Mouse (Mus musculus) kidney, adult 2 months (tissue): ENCODE measurements at regions not wholly inside any gene's neighbourhood (a gene's known extent, or its start where the extent isn't known, plus 50 kb on each side); places are given as distances from the start of the nearest gene placed in this dataset.
A peak's percentile ranks its signal among the peaks of the same experiment; 100 is the strongest.
"Not testable (repeated sequence)": the region's sequence is repeated elsewhere in the genome, so short reads cannot be mapped to it uniquely, and the experiment has no call there.

Source experiments
- DNase-seq: peaks from one replicate; pipeline ENCODE4 v3.0.0; 2021
- H3K27ac ChIP-seq: fragments of 200-500 bp; 2 replicates; pipeline ENCODE4 v1.5.1; 2012; ENCODE audit warnings: low read depth, low read length, control low read depth, inconsistent platforms; ENCODE audit not compliant: insufficient read depth
- H3K27me3 ChIP-seq: fragments of 200-500 bp; replicated peaks from 2 replicates; pipeline ENCODE4 v1.6.1; 2012; ENCODE audit warnings: mild to moderate bottlenecking, moderate library complexity, low read length, inconsistent platforms; ENCODE audit not compliant: control insufficient read depth, insufficient read depth
- H3K36me3 ChIP-seq: fragments of 200-500 bp; 2 replicates; pipeline ENCODE4 v1.6.1; 2012; ENCODE audit warnings: mild to moderate bottlenecking, moderate library complexity, low read length, inconsistent platforms; ENCODE audit not compliant: control insufficient read depth, insufficient read depth
- H3K4me1 ChIP-seq: fragments of 200-500 bp; 2 replicates; pipeline ENCODE4 v1.6.1; 2011; ENCODE audit warnings: low read length; ENCODE audit not compliant: control insufficient read depth, insufficient read depth
- H3K4me3 ChIP-seq: fragments of 200-500 bp; 2 replicates; pipeline ENCODE4 v1.5.1; 2011; ENCODE audit warnings: mild to moderate bottlenecking, low read depth, low read length, control low read depth; ENCODE audit not compliant: insufficient read depth
- CTCF ChIP-seq: fragments of 200-500 bp; conservative IDR thresholded peaks from 2 replicates; pipeline ENCODE4 v1.5.1; 2011; ENCODE audit warnings: low read depth, mild to moderate bottlenecking, control low read depth, low read length, moderate library complexity, mixed read lengths; ENCODE audit not compliant: insufficient read depth, insufficient read length
- POLR2A ChIP-seq: fragments of 200-500 bp; IDR thresholded peaks from one replicate; pipeline ENCODE4 v1.6.1; 2011; ENCODE audit warnings: low read depth, low read length, control low read depth
- WGBS: fragments of 180-500 bp; shearing (Covaris S2); methylation state at CpG from one replicate; pipeline ENCODE4 v1.1.7; 2018; 5-methylcytosine and 5-hydroxymethylcytosine counted together

DNA sequence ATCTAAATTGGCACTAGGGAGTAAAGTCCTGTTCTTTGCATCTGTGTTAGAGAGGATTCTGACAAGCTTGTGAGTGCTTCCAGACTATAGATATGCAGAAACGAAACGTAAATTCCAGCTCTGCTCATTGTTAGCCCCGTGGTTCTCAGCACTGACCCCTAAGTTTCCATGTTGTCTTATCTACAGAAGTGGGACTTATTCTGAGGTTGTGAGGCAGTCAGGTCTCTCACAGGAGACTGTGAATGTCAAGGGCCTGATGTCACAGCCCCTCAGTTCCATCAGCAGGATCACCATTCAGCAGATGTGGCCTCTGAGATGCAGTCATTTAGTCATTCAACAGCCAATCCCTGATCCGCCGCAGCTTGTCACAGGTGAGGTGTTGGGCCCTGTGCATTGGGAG, 525.8 kb downstream of the Zfp704 start:
- H3K27me3 ChIP-seq, result no peaks in the 10 kb centered on the region
- TF ChIP-seq POLR2A (no peak), CTCF (no peak)
- H3K36me3 ChIP-seq, result no peaks in the 10 kb centered on the region
- no peak overlapping the region for H3K4me3 ChIP-seq
- DNase-seq, result no peak
- no peaks in the 10 kb centered on the region for H3K4me1 ChIP-seq
- H3K27ac ChIP-seq, result no peak overlapping the region
- 94% methylated on average over 5 of the region's 5 CpGs for WGBS

DNA sequence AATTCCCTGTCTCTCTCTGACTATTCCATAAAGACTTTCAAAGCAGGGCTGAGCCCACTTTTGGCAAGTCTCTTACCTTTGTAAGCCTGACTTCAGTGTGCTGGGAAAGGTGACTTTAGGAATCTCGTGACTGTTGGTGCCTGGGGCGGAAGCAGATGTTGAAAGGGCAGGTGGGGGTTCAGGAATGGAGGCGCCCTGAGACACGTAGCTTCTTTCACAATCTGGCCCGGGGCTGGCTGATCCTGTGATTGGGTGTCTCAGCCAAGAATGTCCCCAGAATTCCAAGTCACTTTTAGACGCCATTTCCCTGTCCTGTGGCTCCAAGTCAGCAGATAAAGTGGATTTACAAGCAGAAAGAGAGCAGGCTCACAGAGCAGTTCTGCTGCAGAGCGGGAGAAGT, 527.8 kb downstream of the Zfp704 start:
- no peak for TF ChIP-seq POLR2A
- no peak for TF ChIP-seq CTCF
- Histone ChIP-seq H3K36me3 (no peaks in the 10 kb centered on the region), H3K27ac (no peak overlapping the region), H3K4me1 (no peaks in the 10 kb centered on the region), H3K27me3 (no peaks in the 10 kb centered on the region), H3K4me3 (no peak overlapping the region)
- no peak for DNase-seq
- WGBS, result 54% methylated on average over 7 of the region's 7 CpGs

DNA sequence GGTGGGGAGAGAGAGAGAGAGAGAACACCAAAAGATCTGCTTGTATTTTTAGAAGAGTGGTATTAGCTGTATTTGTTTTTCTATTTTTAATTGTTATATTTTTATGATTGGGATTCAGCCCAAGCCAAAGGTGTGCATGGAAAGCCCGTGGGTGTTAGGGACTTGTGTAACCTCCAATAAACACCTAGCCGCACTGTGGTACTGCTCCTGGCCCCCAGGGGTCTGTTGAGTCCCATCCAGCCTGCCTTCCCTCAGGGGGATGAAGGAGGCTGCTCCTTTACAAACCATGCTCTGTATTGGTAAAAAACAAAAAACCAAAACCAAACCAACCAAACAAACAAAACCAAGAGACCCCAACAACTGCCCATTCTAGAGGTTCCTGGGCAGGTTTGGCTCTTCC, 531.7 kb downstream of the Zfp704 start:
- no peak for DNase-seq
- no peak overlapping the region for H3K4me3 ChIP-seq

DNA sequence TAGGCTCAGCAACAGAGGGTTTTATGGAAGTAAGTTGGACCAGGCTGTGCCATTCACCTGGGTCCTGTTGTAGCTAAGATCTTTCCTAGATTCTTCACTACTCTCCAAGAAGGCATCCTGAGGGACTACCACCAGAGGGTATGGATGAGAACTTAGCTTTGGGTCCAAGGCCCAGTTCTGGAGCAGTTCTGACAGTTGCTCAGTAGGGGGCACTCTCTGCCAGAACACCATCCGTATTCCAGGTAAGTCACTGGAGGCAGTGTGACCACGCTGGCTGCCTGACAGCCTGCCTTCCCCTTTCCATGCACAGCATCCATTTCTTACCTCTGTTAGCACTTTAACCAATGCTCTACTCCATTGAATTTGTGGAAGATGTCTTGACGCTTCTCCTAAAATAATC, 533.2 kb downstream of the Zfp704 start:
- no peak overlapping the region for H3K4me3 ChIP-seq
- TF ChIP-seq POLR2A (no peak), CTCF (peak; percentile 96)
- DNase-seq, result peak; percentile 85
- no peaks in the 10 kb centered on the region for H3K4me1 ChIP-seq
- no peaks in the 10 kb centered on the region for H3K36me3 ChIP-seq
- 12% methylated on average over 3 of the region's 3 CpGs for WGBS
- no peak overlapping the region for H3K27ac ChIP-seq
- no peaks in the 10 kb centered on the region for H3K27me3 ChIP-seq

More for the DNA sequence above, 531.7 kb downstream of the Zfp704 start:
- no peaks in the 10 kb centered on the region for H3K27me3 ChIP-seq
- 73% methylated on average over 2 of the region's 2 CpGs for WGBS
- H3K36me3 ChIP-seq, result no peaks in the 10 kb centered on the region
- H3K4me1 ChIP-seq, result no peaks in the 10 kb centered on the region
- H3K27ac ChIP-seq, result no peak overlapping the region
- TF ChIP-seq CTCF (no peak), POLR2A (no peak)

DNA sequence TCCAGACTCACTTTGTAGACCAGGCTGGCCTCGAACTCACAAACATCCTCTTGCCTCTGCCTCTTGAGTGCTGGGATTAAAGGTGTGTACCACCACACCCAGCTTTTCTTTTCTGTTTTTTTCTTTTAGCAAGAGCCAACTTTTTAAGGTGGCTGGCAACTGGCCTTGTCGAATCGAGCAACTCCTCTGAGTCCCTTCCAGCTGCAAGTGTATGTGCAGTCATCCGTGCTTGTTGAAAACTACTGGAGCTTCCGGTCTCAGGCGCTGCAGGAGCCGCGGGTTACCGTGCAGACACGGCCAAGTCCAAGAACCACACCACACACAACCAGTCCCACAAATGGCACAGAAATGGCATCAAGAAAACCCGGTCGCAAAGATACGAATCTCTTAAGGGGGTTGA, 537.4 kb downstream of the Zfp704 start:
- 49% methylated on average over 13 of the region's 13 CpGs for WGBS
- not testable (repeated sequence) for H3K4me1 ChIP-seq, H3K27me3 ChIP-seq, H3K4me3 ChIP-seq, H3K27ac ChIP-seq, H3K36me3 ChIP-seq
- peak; percentile 75 for DNase-seq

DNA sequence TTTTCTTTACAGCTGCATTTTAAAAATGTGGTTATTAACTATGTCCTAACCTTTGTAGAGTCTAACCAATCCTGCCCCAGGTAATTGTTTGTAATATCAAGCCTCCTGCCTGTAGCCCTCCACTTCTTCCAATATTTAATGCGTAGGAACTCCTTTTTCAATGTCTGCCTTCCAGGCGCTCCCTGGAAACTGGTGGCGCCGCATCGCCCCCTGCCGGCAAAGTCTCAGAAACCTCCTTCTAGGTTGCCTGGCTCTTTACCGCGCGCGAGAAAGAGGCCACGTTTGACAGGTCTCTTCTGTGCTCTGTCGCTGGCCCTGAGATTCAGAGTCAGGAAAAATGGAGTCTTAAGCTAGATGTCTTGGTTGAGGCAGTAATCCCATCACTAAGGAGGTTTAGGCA, 542.8 kb downstream of the Zfp704 start:
- no peaks in the 10 kb centered on the region for H3K27me3 ChIP-seq
- DNase-seq, result peak; percentile 77
- TF ChIP-seq POLR2A (no peak), CTCF (peak; percentile 79)
- H3K4me3 ChIP-seq, result no peak overlapping the region
- 4% methylated on average over 12 of the region's 12 CpGs for WGBS
- no peaks in the 10 kb centered on the region for H3K4me1 ChIP-seq
- H3K27ac ChIP-seq, result no peak overlapping the region
- no peaks in the 10 kb centered on the region for H3K36me3 ChIP-seq

DNA sequence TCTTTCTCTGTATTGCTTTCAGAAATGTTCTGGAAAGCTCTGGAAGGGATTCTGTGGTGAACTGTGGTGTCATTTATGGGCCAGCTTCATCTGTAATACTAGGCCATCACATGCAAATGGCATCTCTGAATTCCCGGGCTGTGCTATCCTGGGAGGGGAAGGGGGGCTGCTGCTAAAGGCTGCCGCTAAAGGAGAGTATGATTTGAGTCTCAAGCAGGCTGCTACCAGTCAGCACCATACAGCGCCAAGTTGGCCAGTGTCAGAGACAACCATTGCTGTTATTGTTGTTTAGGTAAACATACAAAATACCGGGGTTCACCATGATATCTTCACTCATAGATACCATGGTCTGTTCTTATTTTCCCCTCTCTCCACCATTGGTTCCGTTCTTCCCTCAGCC, 543.5 kb downstream of the Zfp704 start:
- Histone ChIP-seq H3K4me3 (no peak overlapping the region), H3K4me1 (no peaks in the 10 kb centered on the region), H3K27ac (no peak overlapping the region), H3K27me3 (no peaks in the 10 kb centered on the region), H3K36me3 (no peaks in the 10 kb centered on the region)
- no peak for TF ChIP-seq CTCF
- TF ChIP-seq POLR2A, result no peak
- no peak for DNase-seq
- 85% methylated on average over 5 of the region's 5 CpGs for WGBS

DNA sequence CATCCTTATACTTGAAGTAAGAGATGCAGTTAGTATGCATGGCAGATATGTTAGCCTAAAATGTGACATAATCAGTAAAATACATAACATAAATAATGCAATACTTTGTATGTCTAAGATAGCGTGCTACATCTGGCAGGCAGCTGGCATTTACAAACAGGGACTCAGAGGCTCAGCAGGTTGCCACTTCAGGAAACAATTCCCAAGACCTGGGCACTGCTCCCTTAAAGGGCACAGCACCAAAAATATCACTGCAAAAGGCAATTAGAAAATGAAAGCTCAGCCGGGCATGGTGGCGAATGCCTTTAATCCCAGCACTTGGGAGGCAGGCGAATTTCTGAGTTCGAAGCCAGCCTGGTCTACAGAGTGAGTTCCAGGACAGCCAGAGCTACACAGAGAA, 544.0 kb downstream of the Zfp704 start:
- H3K4me3 ChIP-seq, result no peak overlapping the region
- WGBS, result 87% methylated on average over 5 of the region's 5 CpGs
- H3K4me1 ChIP-seq, result no peaks in the 10 kb centered on the region
- H3K27ac ChIP-seq, result no peak overlapping the region
- no peak for TF ChIP-seq POLR2A
- TF ChIP-seq CTCF, result no peak
- DNase-seq, result no peak
- no peaks in the 10 kb centered on the region for H3K36me3 ChIP-seq
- H3K27me3 ChIP-seq, result no peaks in the 10 kb centered on the region
